Mouse (Mus musculus) olfactory bulb, adult 2 months (tissue): ENCODE measurements around the gene Chmp1a.

Source experiments
- CTCF ChIP-seq: fragments of 200-500 bp; IDR thresholded peaks from 2 replicates; pipeline ENCODE4 v1.5.1; 2012; ENCODE audit warnings: low read depth, mild to moderate bottlenecking, low read length, moderate library complexity; ENCODE audit not compliant: insufficient read depth
- POLR2A ChIP-seq: fragments of 200-500 bp; IDR thresholded peaks from 2 replicates; pipeline ENCODE4 v1.6.1; 2012; ENCODE audit warnings: mild to moderate bottlenecking, low read depth, low read length, moderate library complexity; ENCODE audit not compliant: insufficient read depth

DNA sequence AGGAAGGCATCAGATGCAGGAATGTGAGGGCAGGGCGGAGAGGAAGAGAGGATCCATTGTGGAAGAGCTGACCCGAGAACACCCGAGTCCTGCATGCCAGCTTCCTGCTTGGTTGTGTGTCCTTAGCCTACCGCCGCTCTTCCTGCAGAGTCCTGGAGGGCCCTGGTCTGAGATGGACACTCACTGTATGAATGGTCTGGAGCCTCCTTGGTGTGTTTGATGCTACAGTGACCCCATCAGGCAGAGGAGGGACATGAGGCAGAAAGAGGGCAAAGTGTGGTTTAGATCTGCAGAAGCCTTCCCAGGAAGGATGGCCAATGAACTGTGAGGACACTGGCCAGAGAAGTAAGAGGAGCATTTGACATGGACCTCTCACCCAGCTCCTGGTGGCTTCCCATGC lies 57.4 kb downstream of the Chmp1a start:
- TF ChIP-seq CTCF (no peak), POLR2A (no peak)
